Mouse (Mus musculus) heart, adult 2 months (tissue): Measurements from ENCODE around the gene Cgas.

Experiments used
- EP300 ChIP-seq: fragments of 200-500 bp; IDR thresholded peaks from 2 replicates; pipeline ENCODE4 v1.6.1; 2011; ENCODE audit warnings: low read depth, low read length, control low read depth; ENCODE audit not compliant: insufficient read depth
- POLR2A ChIP-seq: fragments of 200-500 bp; IDR thresholded peaks from 2 replicates; pipeline ENCODE4 v1.6.1; 2011; ENCODE audit warnings: mild to moderate bottlenecking, low read depth, low read length, control low read depth; ENCODE audit not compliant: insufficient read depth

- TF ChIP-seq POLR2A (no peak), EP300 (no peak)
Measured at GRCm38 (mm10) chr9:78457026-78457425, 14.0 kb upstream of the Cgas start.
